In the genomic region with DNA sequence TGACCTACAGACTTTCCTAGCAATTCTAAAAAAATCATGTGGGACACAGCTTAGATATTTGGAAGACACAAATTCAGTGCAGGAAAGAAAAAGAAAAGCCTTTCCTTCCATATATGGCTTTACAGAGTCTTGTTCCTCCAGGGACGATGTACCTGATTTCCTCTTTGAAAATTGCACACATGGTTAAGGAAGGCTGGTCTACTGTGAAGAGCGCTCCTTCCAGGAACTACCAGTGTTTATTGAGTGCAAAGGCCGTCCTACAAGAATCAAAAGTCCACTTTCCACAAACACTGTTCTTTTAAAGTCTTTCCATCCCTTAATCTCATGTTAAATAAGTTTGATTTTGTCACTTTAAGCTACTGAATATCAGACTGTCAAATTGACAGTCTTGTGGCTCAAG, we compare ENCODE assay signal across 8 mouse cellular contexts. TPM values are rescaled to one million over a fixed set of nuclear protein-coding genes. Genes with fewer than 3 reads are reported as not detected.
DNase-seq lines count a peak whose midpoint lies in the region; ATAC-seq and TF ChIP-seq lines count a peak whose summit lies in the region.

No protein-coding gene starts in this region.

- peak overlapping the region; percentile 77 for H3K9ac ChIP-seq in heart, embryonic 15.5 days

- H3K36me3 ChIP-seq in heart, embryonic 15.5 days, result no peaks in the 10 kb centered on the region
- H3K36me3 ChIP-seq in G1E (replicated peaks), result peaks cover 18% of the 10 kb centered on the region
- no peaks in the 10 kb centered on the region for H3K36me3 ChIP-seq in hindbrain, embryonic 10.5 days
- no peaks in the 10 kb centered on the region for H3K36me3 ChIP-seq in macrophage (ENCODE audit: inconsistent target)
- H3K36me3 ChIP-seq in thymus, adult 2 months (ENCODE audit: control insufficient read depth, insufficient read depth, low read length), result no peaks in the 10 kb centered on the region

- no peaks in the 10 kb centered on the region for H3K9me3 ChIP-seq in heart, embryonic 15.5 days (replicated peaks)
- H3K9me3 ChIP-seq in G1E (replicated peaks), result no peaks in the 10 kb centered on the region
- H3K9me3 ChIP-seq in hindbrain, embryonic 10.5 days, result no peaks in the 10 kb centered on the region

- H3K4me1 ChIP-seq in heart, embryonic 15.5 days (replicated peaks), result peaks cover 29% of the 10 kb centered on the region
- peaks cover 29% of the 10 kb centered on the region for H3K4me1 ChIP-seq in G1E (ENCODE audit: insufficient read depth, low read depth, low read length)
- peaks cover 35% of the 10 kb centered on the region for H3K4me1 ChIP-seq in hindbrain, embryonic 10.5 days (replicated peaks)
- peaks cover 2% of the 10 kb centered on the region for H3K4me1 ChIP-seq in thymus, adult 2 months (replicated peaks; ENCODE audit: control insufficient read depth, insufficient read depth, low read length)

- WGBS in heart, embryonic 15.5 days, result 50% methylated on average over 3 of the region's 3 CpGs
- WGBS in hindbrain, embryonic 10.5 days, result 76% methylated on average over 3 of the region's 3 CpGs
- WGBS in macrophage (ENCODE audit: missing documents), result 53% methylated on average over 3 of the region's 3 CpGs
- 23% methylated on average over 3 of the region's 3 CpGs for WGBS in thymus, adult 2 months

- no peak for TF ChIP-seq POLR2A in thymus, adult 2 months (IDR thresholded peaks at IDR 0.05; ENCODE audit: control insufficient read depth, extremely low read depth, insufficient read depth, low read length, poor library complexity)

- no peak for TF ChIP-seq CTCF in G1E (IDR thresholded peaks at IDR 0.05; ENCODE audit: low read depth, low read length)
- no peak for TF ChIP-seq CTCF in thymus, adult 2 months (IDR thresholded peaks at IDR 0.05; ENCODE audit: borderline replicate concordance, control insufficient read depth, extremely low read depth, insufficient read depth, low read length, poor library complexity)

- intact Hi-C loops in heart, postnatal 14 days (cut with DNase I), result loop anchor here (5.0 kb wide), 1 partner anchor 90 kb away; no protein-coding TSS in a partner anchor

- ATAC-seq in heart, embryonic 15.5 days (replicated peaks; ENCODE audit: insufficient number of reproducible peaks, insufficient read depth, low FRiP score, low read depth), result no peak
- no peak for ATAC-seq in G1E (ENCODE audit: extremely low read depth, insufficient number of reproducible peaks, low FRiP score, poor library complexity, severe bottlenecking)

- H3K4me3 ChIP-seq in heart, embryonic 15.5 days, result peak overlapping the region; percentile 84
- H3K4me3 ChIP-seq in G1E (ENCODE audit: low read depth, low read length) (peak overlapping the region; percentile 86), macrophage (ENCODE audit: inconsistent target) (peak overlapping the region; percentile 61)
- H3K4me3 ChIP-seq in hindbrain, embryonic 10.5 days, result peak overlapping the region; percentile 78
- no peak overlapping the region for H3K4me3 ChIP-seq in thymus, adult 2 months (ENCODE audit: control insufficient read depth, insufficient read depth, low read length)

- no peaks in the 10 kb centered on the region for H3K27me3 ChIP-seq in heart, embryonic 15.5 days
- H3K27me3 ChIP-seq in G1E (ENCODE audit: insufficient read depth, low read length), result no peaks in the 10 kb centered on the region
- H3K27me3 ChIP-seq in hindbrain, embryonic 10.5 days (ENCODE audit: insufficient read depth, poor library complexity, severe bottlenecking), result no peaks in the 10 kb centered on the region
- no peaks in the 10 kb centered on the region for H3K27me3 ChIP-seq in thymus, adult 2 months (ENCODE audit: control insufficient read depth, insufficient read depth, low read length)

- peak overlapping the region; percentile 96 for H3K27ac ChIP-seq in heart, embryonic 15.5 days
- peak overlapping the region; percentile 94 for H3K27ac ChIP-seq in hindbrain, embryonic 10.5 days
- H3K27ac ChIP-seq in macrophage, result peak overlapping the region; percentile 71
- H3K27ac ChIP-seq in thymus, adult 2 months (ENCODE audit: control insufficient read depth, insufficient read depth, low read length), result no peak overlapping the region; the same call in 1 of the 2 replicates

- H3K79me2 ChIP-seq in macrophage (ENCODE audit: inconsistent target), result peaks cover 34% of the 10 kb centered on the region

- DNase-seq in heart, postnatal 14 days, result no peak
- no peak for DNase-seq in G1E (ENCODE audit: low spot score)
- no peak for DNase-seq in hindbrain, embryonic 10.5 days (ENCODE audit: low spot score)
- no peak for DNase-seq in thymus, adult 2 months
- DNase-seq in right cerebral cortex, adult 2 months (ENCODE audit: low spot score in 2 of 2), result no peak
- DNase-seq in adrenal gland, postnatal 36 days, result no peak

- H3K4me2 ChIP-seq in heart, embryonic 15.5 days, result peak overlapping the region; percentile 61

RNA-seq across cellular contexts. Expression of gene Vps26c, which starts 0.9 kb away (rescaled TPM):
- polyA plus RNA-seq in heart, embryonic 15.5 days (2015; fragmentation: Nextera tagmentation; extraction: Ambion mirVana), result 41.0 and 49.6 TPM in 2 replicates
- total RNA-seq in heart, postnatal 14 days (2021), result 10 to 100 TPM; 26.7 to 27.8 TPM
- 27.5 and 37.2 TPM in 2 replicates for total RNA-seq in G1E (2014; fragmentation: Nextera tagmentation)
- total RNA-seq in G1E (2017), result 80.7 and 102 TPM in 2 replicates
- 3.2 and 3.4 TPM in 2 replicates for polyA plus RNA-seq in G1E (2012)
- polyA plus RNA-seq in hindbrain, embryonic 10.5 days (2016; fragmentation: Nextera tagmentation; extraction: Ambion mirVana), result 58.8 and 60.5 TPM in 2 replicates
- 100 to 1,000 TPM in 6 of 26 experiments, 10 to 100 TPM in 20; 21.2 to 142 (median 55.7) TPM for total RNA-seq in macrophage (2018; cell fraction: chromatin; rRNA removed)
- 10 to 100 TPM; 36.1 to 82.0 (median 68.2) TPM for total RNA-seq in macrophage (2018; cell fraction: cytosol; rRNA removed)
- 100 to 1,000 TPM in 1 of 26 experiments, 10 to 100 TPM in 25; 20.1 to 108 (median 38.4) TPM for total RNA-seq in macrophage (2018; cell fraction: nucleus; rRNA removed)
- polyA plus RNA-seq in macrophage (2018), result 45.9 to 89.1 TPM (median 67.2 TPM) in 3 replicates
- polyA plus RNA-seq in thymus, adult 2 months (2012; rRNA removed), result 40.2 and 44.9 TPM in 2 replicates
- 10 to 100 TPM; 60.6 to 73.2 TPM for total RNA-seq in adrenal gland, postnatal 36 days (2021)

RNA-seq across cellular contexts. Expression of gene Dyrk1a, which starts 42.3 kb away (rescaled TPM):
- polyA plus RNA-seq in heart, embryonic 15.5 days (2015; fragmentation: Nextera tagmentation; extraction: Ambion mirVana), result 7.1 and 7.3 TPM in 2 replicates
- total RNA-seq in heart, postnatal 14 days (2021), result 10 to 100 TPM; 68.6 to 69.6 TPM
- total RNA-seq in G1E (2014; fragmentation: Nextera tagmentation), result 97.8 and 106 TPM in 2 replicates
- 55.8 and 67.3 TPM in 2 replicates for total RNA-seq in G1E (2017)
- 14.5 and 15.9 TPM in 2 replicates for polyA plus RNA-seq in G1E (2012)
- polyA plus RNA-seq in hindbrain, embryonic 10.5 days (2016; fragmentation: Nextera tagmentation; extraction: Ambion mirVana), result 7.8 and 9.5 TPM in 2 replicates
- total RNA-seq in macrophage (2018; cell fraction: chromatin; rRNA removed), result 100 to 1,000 TPM in 3 of 26 experiments, 10 to 100 TPM in 23; 54.2 to 149 (median 85.4) TPM
- 10 to 100 TPM; 40.1 to 59.8 (median 43.8) TPM for total RNA-seq in macrophage (2018; cell fraction: cytosol; rRNA removed)
- total RNA-seq in macrophage (2018; cell fraction: nucleus; rRNA removed), result 10 to 100 TPM; 54.6 to 87.2 (median 64.8) TPM
- 22.5 to 30.9 TPM (median 25.6 TPM) in 3 replicates for polyA plus RNA-seq in macrophage (2018)
- 78.4 and 89.5 TPM in 2 replicates for polyA plus RNA-seq in thymus, adult 2 months (2012; rRNA removed)
- 10 to 100 TPM; 68.7 to 77.0 TPM for total RNA-seq in adrenal gland, postnatal 36 days (2021)
